Mouse (Mus musculus): ENCODE data around the gene Myl3.

The Myl3 gene

DNA sequence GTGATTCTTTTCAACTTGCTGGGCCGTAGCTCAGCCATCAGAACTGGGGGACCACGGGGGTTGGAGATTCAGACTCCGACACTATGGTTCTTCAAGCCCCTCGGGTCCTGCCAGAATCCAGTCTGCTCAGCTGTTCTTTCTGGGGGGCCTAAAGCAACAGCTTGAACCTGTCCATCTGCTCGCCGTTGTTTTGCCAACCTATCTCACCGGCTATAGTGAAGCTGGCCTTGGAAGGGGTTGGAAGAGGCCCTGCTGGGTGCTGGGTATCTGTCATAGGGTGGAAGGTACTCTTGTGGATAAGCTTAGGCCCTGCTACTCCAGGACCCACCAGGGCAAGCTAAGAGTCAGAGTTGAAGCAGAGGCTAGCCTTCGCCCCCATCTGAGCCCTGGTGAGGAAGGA lies 19.2 kb downstream of the Myl3 start:
- no peak for DNase-seq (ENCODE audit: low spot score in 2 of 2)

DNA sequence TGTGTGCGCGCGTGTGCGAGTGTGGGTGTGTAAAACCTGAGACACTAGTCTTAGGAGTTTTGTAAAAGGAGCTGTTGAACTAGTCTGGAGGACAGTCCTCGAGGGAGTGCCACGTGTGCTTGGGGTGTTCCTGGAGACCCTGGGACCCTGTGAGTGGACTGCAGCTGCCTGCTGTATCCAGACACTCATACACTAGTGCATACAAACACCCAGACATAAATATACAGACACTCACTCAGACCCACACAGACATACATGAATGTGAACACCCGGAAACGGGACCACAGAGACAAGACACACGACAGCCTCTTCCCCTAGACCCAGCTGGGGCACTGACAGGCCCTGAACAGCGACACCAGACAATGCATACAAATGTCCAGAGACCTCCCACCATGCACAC lies 21.1 kb downstream of the Myl3 start:
- no peak for DNase-seq (ENCODE audit: low spot score in 2 of 2)

GRCm38 (mm10) chr9:110763405-110763804 lies 21.7 kb downstream of the Myl3 start:
- DNase-seq (ENCODE audit: low spot score in 2 of 2) = no peak

GRCm38 (mm10) chr9:110772336-110772735 lies 30.7 kb downstream of the Myl3 start:
- DNase-seq (ENCODE audit: low spot score in 2 of 2) = no peak

DNA sequence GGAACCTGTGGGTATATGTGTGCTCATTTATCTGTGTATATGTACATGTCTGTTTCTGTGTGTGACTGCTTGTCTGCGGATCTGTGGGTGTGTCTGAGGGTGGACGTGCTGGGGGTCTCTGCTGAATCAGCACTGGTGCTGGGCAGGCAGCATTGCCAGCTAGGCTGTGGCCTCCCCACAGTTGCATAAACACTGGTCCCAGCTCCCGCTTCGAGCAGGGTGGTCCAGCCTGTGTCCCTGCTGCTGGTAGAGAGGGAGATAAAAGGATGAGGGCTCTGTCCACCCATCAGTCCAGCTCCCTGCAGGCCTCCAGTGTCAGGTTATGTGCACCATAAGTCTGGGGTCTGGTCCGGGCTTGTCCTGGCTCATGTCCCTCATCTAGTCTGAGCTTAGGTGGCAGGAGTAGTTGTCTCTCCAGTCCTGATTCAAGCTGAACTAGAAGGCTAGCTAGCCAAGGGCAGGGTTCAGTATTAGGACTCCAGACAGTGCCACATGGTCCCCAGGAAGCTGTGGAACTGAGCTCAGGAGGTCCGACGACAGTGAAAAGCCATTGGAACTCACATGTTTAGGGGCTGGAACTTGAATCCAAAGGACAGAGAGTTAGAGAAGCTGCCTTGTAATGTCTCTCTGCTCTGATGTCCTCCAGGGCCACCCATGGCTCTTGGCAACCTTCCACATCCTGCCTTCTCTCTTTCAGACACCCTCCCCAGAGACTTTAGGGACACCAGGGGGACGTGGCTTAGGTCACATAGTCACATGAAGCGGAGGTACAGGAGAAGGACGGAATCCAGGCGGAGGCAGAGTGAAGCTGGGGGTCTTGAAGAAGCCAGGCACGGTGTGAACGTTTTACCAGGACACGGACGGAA lies 33.0 kb downstream of the Myl3 start:
- DNase-seq (ENCODE audit: low spot score in 2 of 2) = no peak

DNA sequence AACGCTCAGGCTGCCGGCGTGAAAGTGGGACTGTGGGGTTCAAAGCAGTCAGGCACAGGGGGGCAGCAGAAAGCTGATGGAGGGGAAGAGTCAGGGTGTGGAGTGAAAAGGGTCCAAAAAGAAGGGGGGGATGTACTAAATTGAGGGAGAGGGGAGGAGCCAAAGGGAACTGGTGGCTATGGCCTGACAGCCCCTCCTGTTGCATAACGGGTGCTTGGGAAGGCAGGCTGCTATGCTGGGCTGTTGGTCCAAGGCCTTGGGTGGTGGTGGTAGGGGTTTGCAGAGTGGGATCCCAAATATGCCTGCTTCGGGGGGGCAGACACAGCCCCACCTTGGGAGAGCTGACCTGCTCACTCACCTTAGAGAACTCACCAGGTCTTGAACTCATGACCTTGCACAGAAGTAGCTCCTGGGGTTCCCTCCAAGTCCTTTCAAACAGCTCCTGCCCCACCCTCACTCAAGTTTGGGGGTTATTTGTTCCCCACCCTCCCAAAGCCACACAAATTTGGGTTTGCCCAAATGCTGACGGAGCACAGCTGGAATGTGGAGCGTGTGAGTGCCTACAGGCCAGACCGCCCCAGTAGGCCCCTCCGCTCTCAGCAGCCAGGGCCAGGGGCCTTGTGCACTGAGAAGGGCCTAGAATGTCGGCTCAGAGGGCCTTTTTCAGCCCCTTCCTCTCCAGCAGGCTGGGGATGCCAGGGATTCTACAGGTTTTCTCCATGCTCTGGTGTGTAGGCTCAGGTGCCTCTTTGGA lies 33.8 kb downstream of the Myl3 start:
- DNase-seq (ENCODE audit: low spot score in 2 of 2) = no peak

DNA sequence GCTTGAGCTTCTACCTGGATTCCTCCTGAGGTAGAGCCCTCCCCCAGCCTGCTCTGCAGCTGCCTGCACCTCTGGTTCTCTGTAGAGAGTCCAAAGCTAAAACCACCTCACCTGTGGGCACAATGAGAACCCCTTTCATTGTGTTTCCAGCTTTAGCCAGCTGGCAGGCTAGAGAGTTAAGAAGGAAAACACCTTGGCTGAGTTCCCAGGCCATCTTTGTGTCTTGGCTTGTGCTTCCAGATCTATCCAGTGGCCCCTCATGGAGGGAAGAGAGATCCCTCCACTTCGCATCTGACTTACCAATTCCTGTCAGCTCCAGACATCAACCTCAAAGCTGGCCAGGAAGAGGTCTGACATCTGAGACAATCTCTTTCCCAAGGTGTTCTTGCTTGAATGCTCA lies 36.4 kb downstream of the Myl3 start:
- DNase-seq (ENCODE audit: low spot score in 2 of 2) = no peak

DNA sequence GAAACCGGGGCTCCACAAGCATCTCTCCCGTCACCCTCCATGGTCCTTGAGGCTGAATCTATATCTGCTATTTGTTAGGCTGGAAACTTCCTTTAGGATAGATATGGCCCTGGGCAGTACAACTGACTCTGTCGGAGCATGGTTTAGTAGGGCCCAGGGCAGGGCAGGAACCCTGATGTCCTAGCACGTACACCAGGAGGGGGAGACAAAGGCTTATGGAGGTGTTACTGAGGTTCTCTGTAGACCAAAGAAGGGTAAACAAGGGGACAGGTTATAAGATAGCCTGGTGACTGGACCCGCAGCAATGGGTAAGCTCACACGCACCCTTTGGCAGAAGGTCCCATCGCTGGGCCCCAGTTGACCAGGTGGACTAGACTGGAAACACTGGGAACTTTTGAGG lies 36.9 kb downstream of the Myl3 start:
- DNase-seq (ENCODE audit: low spot score in 2 of 2) = no peak

- DNase-seq (ENCODE audit: low spot score in 2 of 2) = no peak
Observed at GRCm38 (mm10) chr9:110779242-110779913, 37.7 kb downstream of the Myl3 start.

DNA sequence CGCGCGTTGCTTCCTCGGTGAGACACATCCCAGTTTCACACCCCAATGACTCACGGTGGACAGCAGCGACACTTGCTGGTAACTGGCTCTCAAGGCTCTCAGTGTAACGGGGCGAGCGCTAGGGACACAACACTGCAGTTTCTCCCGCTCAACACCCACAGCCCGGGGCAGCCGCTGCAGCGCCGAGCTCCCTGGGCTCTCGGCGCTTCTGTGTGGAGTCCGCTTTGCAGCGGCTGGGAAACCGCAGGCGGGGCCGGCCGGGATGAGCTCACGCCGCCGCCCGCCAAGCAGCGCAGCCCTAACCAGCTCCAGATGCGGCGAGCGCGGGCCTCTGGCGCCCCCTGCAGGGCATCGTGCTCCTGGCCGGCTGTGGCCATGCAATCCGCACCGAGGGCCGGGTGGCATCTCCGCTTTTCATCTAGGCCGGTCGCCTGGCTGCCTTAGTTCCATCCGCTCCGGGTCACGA lies 39.6 kb downstream of the Myl3 start:
- peak; percentile 90 to 92 for DNase-seq (ENCODE audit: low spot score in 2 of 2)

GRCm38 (mm10) chr9:110781731-110782130 lies 40.1 kb downstream of the Myl3 start:
- peak; percentile 53 to 64 for DNase-seq (ENCODE audit: low spot score in 2 of 2)

- DNase-seq (ENCODE audit: low spot score in 2 of 2) = no peak
Observed at GRCm38 (mm10) chr9:110783611-110784010, 42.0 kb downstream of the Myl3 start.

DNA sequence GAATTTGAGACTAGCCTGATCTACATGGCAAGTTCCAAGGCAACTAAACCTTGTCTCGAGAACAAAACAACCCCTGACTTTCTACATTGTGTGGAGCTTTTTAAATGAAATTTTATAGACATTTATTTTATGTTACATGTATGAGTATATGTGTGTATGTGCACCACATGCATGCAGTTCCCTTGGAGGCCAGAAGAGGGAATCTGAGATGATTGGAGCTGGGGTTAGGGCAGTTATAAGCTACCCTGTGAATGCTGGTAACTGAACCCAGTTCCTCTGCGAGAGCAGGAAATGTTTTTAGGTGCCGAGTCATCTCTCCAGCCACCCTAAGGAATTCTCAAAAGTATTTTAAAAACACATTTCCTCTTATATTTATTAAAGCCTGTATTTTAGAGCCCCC lies 46.5 kb downstream of the Myl3 start:
- DNase-seq (ENCODE audit: low spot score in 2 of 2) = no peak

GRCm38 (mm10) chr9:110790462-110790861 lies 48.8 kb downstream of the Myl3 start:
- no peak for DNase-seq (ENCODE audit: low spot score in 2 of 2)

- no peak for DNase-seq (ENCODE audit: low spot score in 2 of 2)
Observed at GRCm38 (mm10) chr9:110797013-110797412, 55.4 kb downstream of the Myl3 start.

GRCm38 (mm10) chr9:110797866-110798265 lies 56.2 kb downstream of the Myl3 start, which contains the start of gene Prss42:
Prss42 (plus strand) TSS chr9:110798166.
- DNase-seq (ENCODE audit: low spot score in 2 of 2) = no peak

DNA sequence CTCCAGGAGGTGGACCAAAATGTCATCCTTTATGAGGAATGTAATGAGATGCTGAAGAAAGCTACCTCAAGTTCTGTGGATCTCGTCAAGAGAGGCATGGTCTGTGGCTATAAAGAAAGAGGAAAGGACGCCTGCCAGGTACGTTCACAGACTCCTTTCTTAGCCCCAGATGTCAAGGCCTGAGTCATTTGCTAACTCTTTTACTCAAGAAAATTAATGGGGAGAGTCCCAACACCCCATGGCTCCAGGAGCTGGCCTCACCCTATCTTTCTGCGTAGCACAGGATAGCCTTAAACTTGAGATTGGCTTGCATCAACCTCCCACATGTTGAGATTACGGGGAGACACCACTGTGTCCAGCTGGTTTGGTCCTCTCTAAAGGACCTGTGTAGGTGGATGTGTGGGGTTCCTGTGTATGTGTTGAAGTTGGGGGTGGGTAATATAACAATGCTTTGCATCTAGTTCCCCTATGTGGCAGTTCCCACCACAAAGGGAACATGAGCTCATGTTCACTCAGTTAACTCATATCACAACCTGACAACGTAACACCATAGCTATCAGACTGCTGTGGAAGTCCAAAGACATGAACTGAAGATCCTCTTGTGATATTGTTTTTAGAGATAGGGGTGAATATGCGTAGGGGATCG lies 59.3 kb downstream of the Myl3 start:
- DNase-seq (ENCODE audit: low spot score in 2 of 2) = no peak

DNA sequence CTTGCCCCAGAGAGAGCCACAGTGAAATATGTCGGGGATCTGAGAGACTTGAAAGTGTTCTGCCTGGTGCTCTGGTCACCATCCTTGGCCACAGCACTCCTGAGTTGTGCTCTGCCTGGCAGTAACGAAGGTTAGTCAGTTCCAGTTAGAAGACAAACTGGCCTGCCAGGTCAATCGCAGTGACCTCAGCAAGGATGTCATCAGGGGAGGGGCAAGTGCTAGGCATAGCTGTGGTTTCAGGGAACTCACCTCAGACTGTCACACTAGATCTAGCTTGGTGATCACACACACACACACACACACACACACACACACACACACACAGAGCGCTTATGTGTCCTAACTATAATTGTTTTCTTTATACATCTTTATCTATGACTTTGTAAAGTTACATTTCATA lies 61.6 kb downstream of the Myl3 start:
- no peak for DNase-seq (ENCODE audit: low spot score in 2 of 2)

DNA sequence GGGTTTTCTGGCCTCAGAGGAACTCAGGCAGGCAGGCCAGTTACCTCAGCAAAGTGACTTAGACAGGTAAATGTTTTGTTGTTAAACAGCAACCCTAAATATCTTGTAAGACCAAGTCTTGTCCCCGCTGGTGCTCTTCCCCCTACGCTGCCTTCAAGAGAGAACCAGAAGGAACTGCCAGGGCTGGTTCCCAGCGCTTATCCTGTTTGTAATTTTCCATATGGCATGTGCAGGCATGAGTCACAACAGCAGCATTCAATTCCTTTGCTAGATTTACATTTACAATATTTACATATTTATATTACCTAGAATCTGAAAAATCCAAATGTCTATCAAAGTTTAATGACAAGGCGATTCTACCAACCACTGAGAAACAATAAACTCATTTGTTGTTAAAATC lies 68.4 kb downstream of the Myl3 start:
- DNase-seq (ENCODE audit: low spot score in 2 of 2) = no peak

GRCm38 (mm10) chr9:110813789-110814188 lies 72.1 kb downstream of the Myl3 start, which contains the start of gene Prss44:
Prss44 (plus strand) TSS chr9:110813994.
- DNase-seq (ENCODE audit: low spot score in 2 of 2) = no peak

All from frontal cortex, postnatal 25 days (tissue).